Mouse (Mus musculus) fat pad, adult 2 months (tissue): ENCODE measurements around the gene St8sia6.

Source experiments
- DNase-seq: peaks from one replicate; pipeline ENCODE4 v3.0.0-alpha.2; 2011; ENCODE audit warnings: low read depth, low spot score; ENCODE audit errors: extremely low read depth

The St8sia6 gene

DNA sequence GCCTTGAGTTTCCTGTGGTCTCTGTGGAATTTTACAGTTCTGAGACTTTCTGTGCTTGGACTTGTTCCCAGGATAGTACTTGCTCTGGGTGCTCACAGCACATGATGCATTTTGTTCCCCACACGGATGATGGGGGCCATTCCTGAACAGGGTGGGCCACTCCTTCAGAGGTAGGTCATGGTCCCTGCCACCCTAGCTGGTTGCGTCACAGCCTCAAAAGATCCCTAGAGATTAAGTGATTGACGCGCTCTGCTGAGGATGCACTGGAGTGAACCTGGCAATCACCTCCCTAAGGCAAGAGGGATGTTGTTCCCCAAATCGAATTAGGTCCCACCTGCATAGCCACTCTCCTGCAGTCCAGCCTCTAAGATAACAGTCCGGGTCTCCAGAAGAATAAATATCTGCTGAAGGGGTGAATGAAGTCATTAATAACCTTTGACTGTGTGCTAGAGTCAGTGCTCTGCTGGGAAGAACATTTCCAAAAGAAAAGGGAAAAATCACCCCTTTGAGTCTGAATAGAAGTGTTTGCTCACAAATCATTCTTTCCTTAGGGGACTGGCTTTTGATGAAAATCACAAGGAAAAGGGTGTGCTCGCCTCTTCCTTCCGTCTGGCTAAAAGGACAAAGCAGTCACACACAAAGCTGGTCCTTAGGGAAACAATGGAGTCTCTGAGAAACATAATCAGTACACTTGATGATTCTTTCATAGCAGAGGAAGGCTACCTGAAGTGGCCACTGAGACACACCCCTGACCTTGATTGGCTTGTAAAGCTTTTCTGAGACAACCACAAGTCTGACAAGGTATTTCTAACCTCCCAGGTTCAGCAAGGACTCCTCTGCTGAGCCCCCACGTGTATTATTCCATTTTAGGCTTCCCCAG is 26.1 kb downstream of the St8sia6 start:
- DNase-seq, result no peak

DNA sequence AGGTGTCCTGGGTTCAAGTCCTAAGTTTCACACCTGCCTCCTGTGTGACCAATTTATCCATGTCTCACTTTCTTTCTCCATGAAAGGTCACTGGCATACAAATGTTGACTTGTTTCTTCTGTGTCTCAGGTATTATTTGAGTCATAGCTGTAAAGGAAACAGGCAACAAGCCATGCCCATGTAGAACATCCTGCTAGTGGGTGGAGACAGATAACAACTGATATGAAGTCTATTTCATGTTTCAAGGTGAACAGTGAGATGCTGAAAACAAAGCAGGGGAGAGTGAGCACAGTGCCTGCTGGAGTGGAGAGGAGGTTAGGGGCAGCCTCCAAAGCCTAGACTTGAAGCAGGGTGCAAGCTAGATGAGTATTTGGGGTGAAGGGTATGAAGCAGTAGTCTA is 33.5 kb downstream of the St8sia6 start:
- no peak for DNase-seq

DNA sequence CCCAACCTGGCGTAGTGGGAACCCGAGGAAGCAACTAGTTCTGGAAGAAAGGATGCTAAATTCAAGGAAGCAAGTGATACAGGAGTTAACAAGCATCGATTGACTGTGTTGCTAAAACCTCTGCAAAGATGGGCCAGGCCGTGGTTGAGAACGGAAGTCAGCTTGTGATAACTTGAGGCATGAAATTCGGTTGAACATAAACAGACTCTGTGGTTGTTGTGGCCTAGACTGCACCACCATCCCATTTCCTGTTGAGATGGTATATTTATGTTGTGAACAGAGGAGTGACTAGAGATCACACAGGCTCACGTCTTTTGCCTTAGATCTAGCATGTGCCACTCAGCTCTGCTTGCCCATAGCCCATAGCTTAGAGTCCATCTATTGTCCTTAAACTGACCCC is 36.5 kb downstream of the St8sia6 start:
- no peak for DNase-seq

DNA sequence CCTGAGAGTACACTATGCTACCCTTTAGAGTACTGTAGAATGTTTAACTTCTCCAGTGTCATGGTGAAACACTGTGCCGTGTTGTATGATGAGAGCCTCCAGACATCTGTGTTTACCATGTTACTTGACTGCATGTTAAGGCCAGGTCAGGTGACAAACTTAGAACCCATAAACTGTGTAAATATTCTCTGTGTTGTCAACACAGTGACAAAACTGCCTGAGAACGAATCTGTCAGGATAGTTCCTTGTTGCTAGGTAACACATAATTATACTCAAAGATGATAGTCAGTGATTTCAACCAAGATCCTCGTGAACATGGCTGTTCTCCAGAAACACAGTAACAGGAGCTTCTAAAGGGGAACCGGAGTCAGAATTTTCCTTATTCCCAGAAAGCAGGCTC is 38.1 kb downstream of the St8sia6 start:
- DNase-seq, result no peak

DNA sequence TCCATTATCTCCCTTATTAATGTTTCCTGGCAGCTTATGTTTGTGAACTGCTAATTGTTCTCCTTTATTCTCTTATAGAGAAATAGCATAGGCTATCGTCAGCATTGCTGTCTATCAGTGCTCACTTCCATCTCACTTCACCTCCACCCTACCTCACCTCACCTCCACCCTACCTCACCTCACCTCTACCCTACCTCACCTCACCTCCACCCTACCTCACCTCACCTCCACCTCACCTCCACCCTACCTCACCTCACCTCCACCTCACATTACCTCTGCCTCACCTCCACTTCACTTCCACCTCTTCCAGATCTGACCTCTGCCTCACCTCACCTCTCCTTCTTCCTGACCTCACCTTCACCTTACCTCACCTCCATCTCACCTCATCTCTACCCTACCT is 42.2 kb downstream of the St8sia6 start:
- DNase-seq, result no peak

DNA sequence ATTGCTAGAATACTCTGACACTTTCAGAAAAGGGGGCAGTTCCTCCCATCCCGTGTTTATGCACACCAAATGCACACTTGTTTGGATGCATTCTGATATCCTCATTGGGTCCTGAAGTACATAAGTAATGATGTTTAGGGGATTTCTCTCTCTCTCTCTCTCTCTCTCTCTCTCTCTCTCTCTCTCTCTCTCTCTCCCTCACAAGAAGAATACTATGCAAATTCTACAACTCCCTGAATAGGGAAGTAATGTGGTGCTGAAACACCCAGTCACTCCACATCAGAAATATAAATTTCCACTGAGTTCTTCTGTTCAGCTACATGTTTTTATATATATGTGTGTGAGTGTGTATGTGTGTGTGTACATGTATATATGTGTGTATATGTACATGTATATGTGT is 43.1 kb downstream of the St8sia6 start:
- no peak for DNase-seq

DNA sequence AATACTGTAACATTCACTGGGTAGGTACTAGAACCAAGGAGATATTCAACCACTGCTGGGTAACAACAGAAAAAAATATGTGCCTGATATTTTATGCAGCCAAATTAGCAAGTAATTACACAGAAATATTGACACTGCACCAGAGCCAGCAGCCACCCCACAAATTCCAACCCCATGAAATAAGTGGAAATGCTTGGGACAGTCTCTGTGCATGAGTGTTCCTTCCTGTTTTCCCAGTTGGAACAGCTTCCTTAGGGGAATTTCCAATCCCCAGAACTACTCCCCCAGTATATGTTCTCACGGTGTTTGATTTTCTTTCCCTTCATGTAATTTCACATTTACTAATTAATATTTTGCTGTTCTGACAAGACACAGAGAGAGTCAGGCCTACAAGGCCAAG is 43.8 kb downstream of the St8sia6 start:
- DNase-seq, result no peak

DNA sequence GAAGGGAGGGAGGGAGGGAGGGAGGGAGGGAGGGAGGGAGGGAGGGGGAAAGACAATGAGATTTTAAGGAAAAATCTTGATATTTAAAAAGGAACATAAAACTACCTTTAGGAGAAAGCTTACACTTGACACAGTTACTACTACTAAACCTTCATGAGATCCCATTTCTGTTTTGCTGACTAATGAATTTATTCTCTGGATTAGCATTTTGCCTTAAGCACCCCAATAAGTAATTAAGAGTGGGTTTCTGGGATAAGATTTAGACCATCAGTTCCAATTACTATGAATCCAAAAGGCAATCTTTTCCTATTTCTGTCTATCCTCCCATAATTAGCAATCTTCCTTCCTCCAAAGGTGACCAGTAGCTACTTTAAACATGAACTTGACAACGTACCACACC is 44.7 kb downstream of the St8sia6 start:
- DNase-seq, result no peak

DNA sequence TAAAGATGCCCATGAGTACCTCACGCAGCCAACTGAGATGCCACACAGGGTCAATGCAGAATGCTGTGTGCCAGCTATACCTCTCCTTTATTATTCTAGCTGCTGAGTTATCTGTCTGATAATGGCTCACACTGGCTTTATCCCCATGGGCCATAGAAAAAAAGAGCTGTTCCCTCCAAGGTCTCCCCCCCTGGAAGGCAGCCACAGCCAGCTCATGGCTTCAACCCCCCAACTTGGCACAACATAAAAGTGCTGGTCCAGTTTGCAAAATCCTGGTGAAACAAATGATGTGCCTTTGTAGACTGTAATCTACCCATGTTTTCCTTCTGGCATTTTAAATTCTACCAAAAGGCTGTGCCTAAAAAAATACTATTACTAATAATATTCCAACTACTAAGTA is 46.3 kb downstream of the St8sia6 start:
- no peak for DNase-seq

DNA sequence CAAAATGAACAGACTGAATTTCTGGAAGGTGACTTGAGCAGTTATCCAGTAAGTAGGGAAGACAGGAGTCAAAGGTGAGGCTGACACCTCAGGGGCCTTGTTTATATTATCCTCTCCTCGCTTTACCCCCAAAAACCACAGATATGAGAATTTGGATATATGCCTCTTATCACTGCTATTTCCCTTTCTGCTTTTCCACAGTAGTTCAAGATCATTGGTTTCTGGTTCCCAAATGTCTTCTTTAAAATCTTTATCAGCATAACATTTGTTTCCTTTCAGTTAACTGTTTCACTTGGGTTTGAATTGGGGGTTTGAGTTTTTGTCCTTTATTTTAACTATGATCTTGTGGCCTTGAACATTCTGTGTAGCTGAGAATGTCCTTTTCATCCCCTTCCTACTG is 47.8 kb downstream of the St8sia6 start:
- DNase-seq, result no peak

DNA sequence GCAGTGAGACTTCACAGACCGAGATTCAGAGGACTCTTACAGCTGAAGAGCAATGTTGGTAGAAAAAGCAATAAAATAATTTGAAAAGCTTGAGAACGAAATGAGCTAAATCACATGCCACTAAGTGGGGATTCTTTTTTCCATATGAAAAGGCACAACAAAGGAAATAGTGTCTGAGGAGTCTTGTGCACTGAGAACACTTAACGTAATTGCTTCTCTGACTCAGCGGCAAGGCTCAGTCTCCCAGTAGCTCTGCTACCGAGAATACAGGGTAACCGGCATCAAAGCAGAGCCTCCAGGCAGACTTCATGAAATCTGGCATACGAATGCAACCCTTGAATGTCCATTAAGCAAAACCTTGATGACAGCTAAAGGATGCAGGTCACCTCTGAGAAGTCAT is 55.2 kb downstream of the St8sia6 start:
- no peak for DNase-seq

DNA sequence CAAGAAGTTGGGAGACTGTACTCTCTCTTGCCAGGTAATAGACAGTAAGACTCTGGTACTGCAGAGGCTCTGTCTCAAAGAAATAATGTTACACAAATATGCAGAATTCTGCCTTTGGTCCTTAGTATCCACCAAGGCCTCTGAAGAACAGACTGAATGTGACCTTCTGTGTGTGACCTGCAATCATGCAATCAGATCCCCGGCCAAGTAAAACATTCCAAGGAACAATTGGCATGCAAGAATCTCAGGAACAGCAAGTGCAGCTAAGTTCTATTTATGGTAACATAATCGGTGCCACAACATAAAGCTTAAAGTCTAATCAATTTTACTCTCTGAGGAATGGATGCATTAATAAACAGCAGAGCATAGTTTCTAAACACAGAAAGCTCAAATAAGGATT is 66.0 kb downstream of the St8sia6 start:
- DNase-seq, result peak; percentile 31

DNA sequence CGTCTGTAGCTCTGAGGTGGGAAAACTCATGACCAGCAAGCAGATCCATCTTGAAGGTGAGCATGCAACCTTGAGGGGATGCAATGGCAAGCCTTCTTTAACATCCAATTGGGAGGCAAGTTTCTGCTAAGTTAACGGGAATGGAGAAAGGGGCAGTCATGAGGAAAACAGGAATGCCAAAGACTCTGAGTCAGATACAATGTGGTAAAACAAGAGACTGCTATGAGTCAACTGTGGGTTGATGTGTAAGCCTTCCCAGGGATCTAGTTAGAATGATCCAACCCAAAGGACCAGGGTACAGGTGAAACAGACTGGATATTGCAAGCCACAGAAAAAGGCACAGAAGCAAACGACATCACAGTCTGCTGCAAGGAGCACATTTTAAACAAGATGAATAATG is 68.3 kb downstream of the St8sia6 start:
- DNase-seq, result no peak

DNA sequence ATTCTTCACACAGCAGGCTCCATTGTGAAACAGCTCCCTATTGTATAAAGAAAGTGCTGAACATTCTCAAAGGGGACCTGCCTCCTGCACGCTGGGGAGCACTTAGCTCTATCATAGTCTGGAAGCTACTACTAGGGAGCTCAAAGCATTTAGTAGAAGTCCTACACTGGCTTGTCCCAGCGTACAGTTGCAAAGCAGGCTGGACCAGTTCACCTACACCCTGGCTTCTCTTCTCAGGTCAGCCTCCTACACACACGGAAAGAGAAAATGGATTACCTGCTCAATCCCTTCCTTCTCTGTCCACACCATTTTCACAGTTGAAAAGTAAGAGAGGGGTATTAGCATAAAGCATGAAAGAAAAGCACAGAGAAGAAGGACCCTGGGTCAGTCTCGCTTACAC is 71.6 kb downstream of the St8sia6 start:
- DNase-seq, result peak; percentile 71

DNA sequence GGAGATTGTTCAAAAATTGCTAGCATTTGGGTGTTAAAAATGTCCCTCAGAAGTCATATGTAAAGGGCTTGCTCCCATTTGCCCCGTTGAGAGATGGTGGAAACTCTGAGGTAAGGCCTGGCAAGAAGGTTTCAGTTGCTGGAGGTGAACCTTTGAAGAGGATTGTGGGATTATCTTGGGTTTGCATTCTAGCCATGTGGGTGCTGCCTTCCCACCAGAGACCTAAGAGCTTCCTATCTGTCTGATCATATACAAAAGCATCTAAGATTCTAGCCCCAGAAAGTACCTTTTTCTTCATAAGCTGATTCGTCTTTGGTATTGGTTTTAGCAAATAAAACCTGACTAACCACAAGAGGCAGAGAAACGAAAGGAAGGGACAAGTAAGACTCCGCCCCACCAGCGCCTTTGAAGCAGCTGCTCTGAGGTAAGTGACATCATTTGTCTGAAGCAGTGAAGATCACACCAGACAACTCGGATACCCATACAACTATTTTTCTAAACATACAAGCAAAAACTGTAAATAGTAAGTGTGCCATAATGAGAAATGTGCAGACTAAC is 75.2 kb downstream of the St8sia6 start:
- no peak for DNase-seq

DNA sequence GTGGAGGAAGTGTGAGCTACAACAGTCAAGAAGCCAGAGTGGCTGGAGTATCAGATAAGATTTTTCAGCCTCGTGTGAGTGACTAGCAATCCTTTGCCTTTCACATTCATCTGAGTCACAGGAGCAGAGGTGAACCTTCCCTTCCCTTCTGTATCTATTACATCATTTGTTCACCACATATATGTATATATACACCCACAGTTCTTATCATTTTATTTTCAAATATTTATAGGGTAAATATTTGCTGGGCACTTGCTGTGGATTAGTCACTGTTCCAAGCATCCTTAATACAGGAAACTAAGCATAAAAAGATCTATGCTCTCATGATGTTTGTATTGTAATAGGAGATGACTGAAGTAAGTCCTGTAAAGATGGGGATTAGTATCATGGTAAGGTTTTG is 85.1 kb downstream of the St8sia6 start:
- no peak for DNase-seq

DNA sequence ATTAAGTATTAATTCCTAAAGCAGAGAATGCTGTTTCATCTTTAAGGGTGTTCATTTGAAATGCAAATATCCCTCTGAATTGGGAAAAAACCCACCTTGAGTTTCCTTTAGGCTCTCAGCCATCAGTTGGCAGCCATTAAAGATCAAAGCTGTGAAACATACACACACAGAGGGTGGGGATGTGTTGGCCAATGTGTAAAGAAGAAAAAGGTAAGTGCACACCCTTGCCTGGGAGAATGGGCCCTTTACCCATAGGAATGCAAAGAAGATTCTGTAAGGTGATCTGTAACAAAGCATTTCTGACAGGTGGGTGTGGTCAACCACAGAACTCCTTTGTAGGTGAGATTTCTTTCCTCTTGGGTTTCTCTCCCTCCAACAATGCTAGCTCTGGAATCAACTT is 96.3 kb downstream of the St8sia6 start:
- DNase-seq, result no peak

DNA sequence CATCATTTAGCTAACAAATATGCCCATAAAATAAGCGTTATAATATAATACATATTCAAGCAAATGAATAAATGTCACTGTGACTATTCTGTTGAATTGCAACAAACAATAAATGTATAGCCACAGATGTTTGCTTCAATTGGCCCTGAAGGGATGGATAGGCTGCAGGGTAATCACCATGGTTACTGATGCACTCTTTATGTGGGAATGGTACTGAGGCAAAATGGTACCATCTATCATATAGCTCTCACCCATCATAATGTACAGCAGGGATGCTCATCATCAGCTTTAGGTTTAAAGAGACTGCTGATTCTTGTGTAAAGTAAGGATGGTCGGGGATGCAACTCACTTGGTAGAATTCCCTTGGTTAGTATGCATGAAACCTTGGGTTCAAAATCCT is 99.4 kb downstream of the St8sia6 start:
- DNase-seq, result no peak

DNA sequence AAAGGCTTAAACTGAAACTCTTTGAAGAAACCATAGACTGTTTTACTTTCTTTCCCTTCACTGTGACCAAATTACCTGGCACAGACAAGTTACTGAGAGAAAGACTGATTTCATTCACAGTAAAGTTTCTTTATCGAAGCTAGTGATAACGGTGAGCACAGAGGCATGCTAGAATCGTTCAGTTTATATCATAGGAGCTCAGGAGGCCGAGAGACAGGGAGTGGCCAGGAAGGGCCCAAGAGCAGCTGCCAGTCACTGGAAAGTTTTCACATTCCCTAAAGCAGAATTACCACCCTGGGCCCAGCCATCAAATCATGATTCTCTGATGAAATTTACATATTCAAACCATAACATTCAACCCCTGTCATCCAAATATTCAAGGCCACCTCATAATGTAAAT is 109.5 kb downstream of the St8sia6 start:
- DNase-seq, result no peak

DNA sequence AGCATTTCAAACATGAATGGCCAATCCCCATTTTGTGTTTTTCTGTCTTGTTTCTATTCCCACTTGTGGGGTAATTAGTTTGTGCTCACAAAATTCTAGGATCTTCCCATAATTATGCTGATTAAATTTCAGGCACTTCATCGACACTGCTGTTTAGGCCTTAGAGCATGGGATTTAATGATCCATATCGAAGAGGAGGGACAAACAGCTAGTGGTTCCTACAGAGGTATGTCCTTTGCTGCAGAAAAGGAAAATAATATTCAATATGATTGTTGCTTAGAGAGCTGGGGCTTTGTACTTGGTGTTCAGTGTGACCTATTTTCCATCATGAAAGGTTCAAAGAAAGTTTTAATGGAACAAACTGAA is 110.7 kb downstream of the St8sia6 start:
- DNase-seq, result no peak

DNA sequence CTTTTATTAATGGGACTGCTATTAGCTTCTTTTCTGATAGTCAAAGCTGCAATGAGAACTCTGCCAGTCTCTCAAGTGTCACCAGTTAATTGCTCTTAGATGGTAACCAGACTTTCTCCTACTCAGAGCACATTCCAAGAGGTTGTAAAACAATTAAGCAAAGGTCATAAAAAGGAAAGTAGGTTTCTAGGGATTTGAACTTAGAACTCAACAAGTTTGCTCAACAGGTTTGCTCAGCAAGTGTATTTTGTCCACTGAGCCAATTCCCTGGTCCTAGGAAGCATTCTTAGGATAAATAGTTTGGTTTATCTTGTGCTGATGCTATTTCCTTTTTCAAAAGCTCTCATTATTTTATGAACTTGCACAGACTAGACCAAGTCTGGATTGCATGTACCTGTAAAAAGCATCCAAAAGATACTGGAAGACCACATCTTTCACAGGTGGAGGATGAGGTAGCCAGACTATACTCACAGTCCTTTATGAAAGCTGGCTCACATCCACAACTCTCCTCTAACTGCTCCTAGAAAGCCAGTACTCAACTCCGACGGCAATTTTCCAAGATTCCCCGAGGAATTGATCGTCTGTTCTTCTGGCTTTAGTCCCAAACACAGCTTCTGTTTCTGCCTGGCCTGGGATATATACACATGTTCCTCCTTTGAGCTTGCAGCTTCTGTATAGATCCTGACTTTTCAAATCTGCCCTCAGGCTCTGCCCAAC is 111.2 kb downstream of the St8sia6 start:
- no peak for DNase-seq

DNA sequence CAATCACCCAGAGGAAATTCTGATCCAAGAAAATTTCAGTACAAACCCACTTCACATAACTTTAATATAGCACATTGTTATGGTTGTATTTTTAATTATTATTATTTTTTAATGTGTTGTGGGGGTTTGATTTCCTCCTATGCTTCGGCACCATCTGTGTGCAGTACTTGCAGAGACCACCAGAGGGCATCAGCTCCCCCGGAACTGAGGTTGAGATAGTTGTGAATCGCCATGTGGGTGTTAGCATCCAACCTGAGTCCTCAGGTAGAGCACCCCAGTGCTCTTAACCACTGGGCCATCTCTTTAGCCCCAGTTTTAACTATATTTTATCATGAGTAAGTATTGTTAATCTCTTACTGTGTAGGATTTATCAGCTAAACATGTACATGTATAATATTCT is 120.9 kb downstream of the St8sia6 start:
- no peak for DNase-seq
